ENCODE assay signal across 8 mouse cellular contexts in the genomic region with DNA sequence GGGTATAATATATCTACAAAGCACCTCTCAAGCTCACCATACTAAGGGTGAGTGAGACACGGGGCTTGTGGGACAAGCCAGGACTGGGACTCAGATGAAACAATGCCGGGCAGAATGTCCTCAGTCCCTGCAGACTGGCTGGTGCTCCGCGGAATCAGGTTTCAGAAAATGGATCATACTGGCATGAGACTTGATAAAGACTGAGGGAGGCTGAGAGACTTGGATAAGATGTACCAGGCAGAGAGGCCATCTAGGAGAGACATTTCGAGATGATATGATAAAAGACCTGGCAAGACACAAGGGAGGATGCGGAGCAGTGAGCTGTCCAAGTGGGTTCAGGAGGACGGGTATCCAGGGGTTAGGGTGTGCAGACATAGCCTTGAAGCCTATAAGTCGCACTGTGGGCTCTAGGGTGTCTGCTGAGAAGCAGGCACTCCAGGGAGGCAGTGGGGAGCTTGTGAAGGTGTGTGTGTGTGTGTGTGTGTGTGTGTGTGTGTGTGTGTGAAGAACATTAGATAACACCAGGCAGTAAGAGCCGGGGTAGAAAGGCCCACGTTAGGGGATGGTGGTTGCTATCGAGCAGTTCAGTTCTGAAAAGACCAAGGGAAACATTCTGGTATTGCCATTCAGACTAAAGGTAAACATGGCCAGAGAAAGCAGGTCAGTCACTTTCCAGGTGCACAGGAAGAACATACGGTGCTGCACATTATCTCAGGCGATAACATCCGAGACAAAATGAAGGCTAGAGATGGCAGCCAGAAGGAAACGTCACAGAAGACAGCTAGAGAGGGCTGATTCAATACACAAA. TPM values are rescaled to one million over a fixed set of nuclear protein-coding genes. Genes with fewer than 3 reads are reported as not detected.
DNase-seq lines count a peak whose midpoint lies in the region; ATAC-seq lines count a peak whose summit lies in the region.

No protein-coding gene starts in this region.

- no peaks in the 10 kb centered on the region for H3K9me3 ChIP-seq in neural tube, embryonic 11.5 days (ENCODE audit: control insufficient read depth, low read length)
- no peaks in the 10 kb centered on the region for H3K9me3 ChIP-seq in embryonic facial prominence, embryonic 12.5 days
- no peaks in the 10 kb centered on the region for H3K9me3 ChIP-seq in midbrain, embryonic 13.5 days

- H3K9ac ChIP-seq in neural tube, embryonic 11.5 days (ENCODE audit: low read length): peak overlapping the region; percentile 86
- H3K9ac ChIP-seq in embryonic facial prominence, embryonic 12.5 days: peak overlapping the region; percentile 93
- H3K9ac ChIP-seq in midbrain, embryonic 13.5 days (replicated peaks): peak overlapping the region; percentile 71; the same call in 1 of the 2 replicates

- no peak overlapping the region for H3K27ac ChIP-seq in neural tube, embryonic 11.5 days (ENCODE audit: low read depth, low read length)
- peak overlapping the region; percentile 92 for H3K27ac ChIP-seq in embryonic facial prominence, embryonic 12.5 days
- peak overlapping the region; percentile 68 for H3K27ac ChIP-seq in midbrain, embryonic 13.5 days

- peak; percentile 18 for DNase-seq in neural tube, embryonic 11.5 days (ENCODE audit: low spot score)
- no peak for DNase-seq in neural tube, embryonic 10.5 days (ENCODE audit: extremely low spot score, low spot score)
- DNase-seq in induced T-regulatory cell, adult 2 months (ENCODE audit: low read depth): peak; percentile 76
- no peak for DNase-seq in right cerebral cortex, postnatal 25 days
- DNase-seq in gastrocnemius, adult 18-20 months (ENCODE audit: low spot score): no peak
- no peak for DNase-seq in left cerebral cortex, postnatal 4 days

- no peak for ATAC-seq in neural tube, embryonic 11.5 days (ENCODE audit: insufficient read depth, low FRiP score, low TSS enrichment)
- no peak; the same call in 1 of the 2 replicates for ATAC-seq in embryonic facial prominence, embryonic 12.5 days (ENCODE audit: insufficient number of reproducible peaks, insufficient read depth, low FRiP score, low TSS enrichment)
- ATAC-seq in midbrain, embryonic 13.5 days: no peak; the same call in none of the 2 replicates

- peak overlapping the region; percentile 81 for H3K4me2 ChIP-seq in neural tube, embryonic 11.5 days (ENCODE audit: low read depth)
- peak overlapping the region; percentile 51 for H3K4me2 ChIP-seq in embryonic facial prominence, embryonic 12.5 days (replicated peaks)
- H3K4me2 ChIP-seq in midbrain, embryonic 13.5 days (replicated peaks): peak overlapping the region; percentile 73

- 60% methylated on average over 15 of the region's 15 CpGs for WGBS in neural tube, embryonic 11.5 days
- WGBS in embryonic facial prominence, embryonic 12.5 days: 50% methylated on average over 15 of the region's 15 CpGs
- 64% methylated on average over 15 of the region's 15 CpGs for WGBS in midbrain, embryonic 13.5 days

- peak overlapping the region; percentile 95; the same call in 1 of the 2 replicates for H3K4me3 ChIP-seq in neural tube, embryonic 11.5 days (ENCODE audit: low read depth, low read length)
- peak overlapping the region; percentile 98 for H3K4me3 ChIP-seq in embryonic facial prominence, embryonic 12.5 days
- H3K4me3 ChIP-seq in midbrain, embryonic 13.5 days (replicated peaks): peak overlapping the region; percentile 97

- intact Hi-C loops in left cerebral cortex, postnatal 4 days (cut with DNase I): loop anchor here (10.0 kb wide), 1 partner anchor 137 kb away; no protein-coding TSS in a partner anchor

- no peaks in the 10 kb centered on the region for H3K27me3 ChIP-seq in neural tube, embryonic 11.5 days (ENCODE audit: control insufficient read depth, insufficient read depth, low read length)
- H3K27me3 ChIP-seq in embryonic facial prominence, embryonic 12.5 days: no peaks in the 10 kb centered on the region
- no peaks in the 10 kb centered on the region for H3K27me3 ChIP-seq in midbrain, embryonic 13.5 days

- H3K4me1 ChIP-seq in neural tube, embryonic 11.5 days (ENCODE audit: control insufficient read depth, insufficient read depth, low read length): no peaks in the 10 kb centered on the region
- H3K4me1 ChIP-seq in embryonic facial prominence, embryonic 12.5 days: peaks cover 25% of the 10 kb centered on the region
- H3K4me1 ChIP-seq in midbrain, embryonic 13.5 days (replicated peaks): peaks cover 25% of the 10 kb centered on the region

- no peaks in the 10 kb centered on the region for H3K36me3 ChIP-seq in neural tube, embryonic 11.5 days (ENCODE audit: control insufficient read depth, insufficient read depth, low read length)
- no peaks in the 10 kb centered on the region for H3K36me3 ChIP-seq in embryonic facial prominence, embryonic 12.5 days
- H3K36me3 ChIP-seq in midbrain, embryonic 13.5 days: no peaks in the 10 kb centered on the region

RNA-seq across cellular contexts. Expression of a gene that starts 10.1 kb away (rescaled TPM):
- polyA plus RNA-seq in neural tube, embryonic 11.5 days (2014; fragmentation: Nextera tagmentation; extraction: Ambion mirVana): 62.0 and 63.6 TPM in 2 replicates
- polyA plus RNA-seq in embryonic facial prominence, embryonic 12.5 days (2016; fragmentation: Nextera tagmentation; extraction: Ambion mirVana): 114 and 129 TPM in 2 replicates
- polyA plus RNA-seq in midbrain, embryonic 13.5 days (2015; fragmentation: Nextera tagmentation; extraction: Ambion mirVana): 84.7 and 85.6 TPM in 2 replicates
- total RNA-seq in gastrocnemius, adult 18-20 months (2021): 10 to 100 TPM; 16.4 to 16.5 TPM
- total RNA-seq in left cerebral cortex, postnatal 4 days (2021): 10 to 100 TPM; 64.4 to 67.5 TPM

RNA-seq across cellular contexts. Expression of a gene that starts 42.0 kb away (rescaled TPM):
- polyA plus RNA-seq in neural tube, embryonic 11.5 days (2014; fragmentation: Nextera tagmentation; extraction: Ambion mirVana): 75.9 and 79.4 TPM in 2 replicates
- 55.2 and 57.0 TPM in 2 replicates for polyA plus RNA-seq in embryonic facial prominence, embryonic 12.5 days (2016; fragmentation: Nextera tagmentation; extraction: Ambion mirVana)
- polyA plus RNA-seq in midbrain, embryonic 13.5 days (2015; fragmentation: Nextera tagmentation; extraction: Ambion mirVana): 62.3 and 63.9 TPM in 2 replicates
- 10 to 100 TPM; 21.9 to 26.0 TPM for total RNA-seq in gastrocnemius, adult 18-20 months (2021)
- total RNA-seq in left cerebral cortex, postnatal 4 days (2021): 10 to 100 TPM; 75.7 to 85.3 TPM

RNA-seq across cellular contexts. Expression of a gene that starts 42.3 kb away (rescaled TPM):
- polyA plus RNA-seq in neural tube, embryonic 11.5 days (2014; fragmentation: Nextera tagmentation; extraction: Ambion mirVana): 123 and 126 TPM in 2 replicates
- polyA plus RNA-seq in embryonic facial prominence, embryonic 12.5 days (2016; fragmentation: Nextera tagmentation; extraction: Ambion mirVana): 88.3 and 90.6 TPM in 2 replicates
- polyA plus RNA-seq in midbrain, embryonic 13.5 days (2015; fragmentation: Nextera tagmentation; extraction: Ambion mirVana): 120 and 134 TPM in 2 replicates
- total RNA-seq in gastrocnemius, adult 18-20 months (2021): 10 to 100 TPM; 39.2 to 40.7 TPM
- total RNA-seq in left cerebral cortex, postnatal 4 days (2021): 100 to 1,000 TPM; 101 to 113 TPM

Comparison
In these comparisons a context has a peak if more than half of its experiments do, and no peak if none do; other contexts are left out.
1. DNase-seq: peak in neural tube, embryonic 11.5 days (single experiment) and induced T-regulatory cell, adult 2 months (single experiment); none in neural tube, embryonic 10.5 days (single experiment), right cerebral cortex, postnatal 25 days (single experiment), gastrocnemius, adult 18-20 months (single experiment) and left cerebral cortex, postnatal 4 days (single experiment).
2. Peak in every context shown above with its lines, with median percentiles within 50 percentile points of each other: H3K4me2 ChIP-seq, H3K4me3 ChIP-seq and H3K9ac ChIP-seq.